Mouse (Mus musculus) right cerebral cortex, postnatal 4 days (tissue): ENCODE results near the gene Wdr37.
A peak's percentile ranks its signal among the peaks of the same experiment; 100 is the strongest.
"Not testable (repeated sequence)": the region's sequence is repeated elsewhere in the genome, so short reads cannot be mapped to it uniquely, and the experiment has no call there.

Experiments
- DNase-seq: peaks from one replicate; pipeline ENCODE4 v3.0.0-alpha.2; 2022

Wdr37 gene

GRCm38 (mm10) chr13:8871314-8871962 lies at the start of gene Wdr37:
Gene Wdr37, minus strand, starts transcription at chr13:8871909.
- DNase-seq: peak; percentile 24

GRCm38 (mm10) chr13:8913890-8914289 lies 42.2 kb upstream of the Wdr37 start:
- not testable (repeated sequence) for DNase-seq

DNA sequence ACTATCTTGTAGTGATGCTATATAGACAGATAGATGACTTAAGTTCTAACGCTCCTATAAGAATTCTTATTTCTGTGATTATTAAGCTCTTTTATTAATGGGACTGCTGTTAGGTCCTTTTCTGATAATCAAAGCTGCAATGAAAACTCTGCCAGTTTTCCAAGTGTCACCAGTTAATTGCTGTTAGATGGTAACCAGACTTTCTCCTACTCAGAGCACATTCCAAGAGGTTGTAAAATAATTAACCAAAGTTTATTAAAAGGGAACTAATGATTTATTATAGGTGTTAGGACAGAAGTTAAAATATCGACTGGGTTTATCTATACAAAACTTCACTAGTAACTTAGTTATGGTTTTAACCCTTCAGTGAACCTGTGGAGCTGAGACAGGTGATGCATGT lies 34.3 kb upstream of the Wdr37 start:
- not testable (repeated sequence) for DNase-seq

DNA sequence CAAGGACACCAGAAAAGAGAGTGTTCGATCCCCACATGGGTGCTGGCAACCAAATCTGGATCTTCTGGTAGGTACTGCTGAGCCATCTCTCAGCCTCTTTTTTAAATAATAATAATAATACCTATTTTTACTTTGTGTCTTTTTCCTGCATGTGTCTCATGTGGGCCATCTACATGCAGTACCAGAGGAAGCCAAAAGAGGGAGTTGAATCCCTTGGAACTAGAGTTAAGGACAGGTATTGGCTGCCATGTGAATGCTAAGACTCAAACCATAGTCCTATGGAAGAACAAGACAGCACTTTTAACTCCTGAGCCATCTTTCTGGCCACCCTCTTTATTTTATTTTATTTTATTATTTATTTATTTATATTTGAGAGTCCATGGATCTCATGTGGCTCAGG lies 16.9 kb upstream of the Wdr37 start:
- DNase-seq: no peak

GRCm38 (mm10) chr13:8886185-8886560 lies 14.5 kb upstream of the Wdr37 start:
- no peak for DNase-seq

DNA sequence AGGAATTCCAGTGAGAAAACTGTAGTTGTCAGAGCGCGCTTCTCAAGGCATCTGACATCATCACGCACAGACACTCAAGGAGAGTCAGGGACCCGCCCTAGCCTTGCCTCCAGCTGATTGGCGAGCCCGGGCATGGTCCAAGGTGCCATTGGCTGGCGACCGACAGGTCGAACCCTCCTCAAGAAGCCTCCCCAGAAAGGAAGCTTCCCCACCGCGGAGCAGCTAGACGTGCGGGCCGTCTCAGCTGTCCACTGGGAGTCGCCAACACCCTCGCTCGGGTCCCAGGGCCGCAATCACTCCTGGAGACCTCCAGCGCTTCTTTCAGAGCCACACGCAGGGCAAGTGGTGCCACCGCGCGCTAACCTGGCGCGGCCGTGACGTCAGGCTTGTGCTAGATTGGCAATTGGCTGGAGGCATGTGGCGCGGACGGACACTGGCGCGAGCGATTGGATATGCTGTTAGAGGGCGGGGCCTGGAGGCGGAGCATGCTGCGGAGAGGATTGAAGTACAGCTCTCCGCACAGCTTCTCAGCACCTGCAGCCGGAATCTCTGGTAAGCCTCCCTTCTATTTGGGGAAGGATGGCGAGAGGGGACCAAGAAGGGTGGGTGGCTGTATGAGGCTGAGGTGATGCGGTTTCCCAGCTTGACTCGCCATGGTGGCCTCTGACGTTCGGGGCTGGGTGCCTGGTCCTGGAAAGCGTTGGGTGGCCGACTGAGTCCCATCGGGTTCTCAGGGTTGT lies 13.9 kb upstream of the Wdr37 start, which contains the start of gene Idi1:
Idi1 (plus strand) TSS at position 57 of the 740 bp plus-strand sequence.
- peak; percentile 95 for DNase-seq

GRCm38 (mm10) chr13:8883870-8884269 lies 12.2 kb upstream of the Wdr37 start:
- not testable (repeated sequence) for DNase-seq

DNA sequence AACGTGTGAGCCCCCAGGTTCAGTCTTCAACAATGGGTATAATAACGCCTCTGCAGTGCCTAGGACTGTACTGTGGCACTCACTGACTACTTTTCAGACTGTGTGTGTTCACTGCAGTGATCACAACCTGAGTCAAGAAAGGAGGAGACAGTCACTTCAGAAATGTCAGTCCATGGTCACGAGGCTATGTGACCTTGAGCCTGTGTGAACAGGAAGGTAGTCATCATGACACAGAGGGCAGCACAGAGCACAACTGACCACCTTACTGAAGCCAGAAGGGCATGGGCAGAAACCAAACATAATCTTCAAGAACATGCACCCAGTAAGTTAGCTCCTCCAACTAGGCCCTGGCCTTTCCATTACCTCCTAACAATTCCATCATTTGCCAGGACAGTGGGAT lies 9.9 kb upstream of the Wdr37 start:
- DNase-seq: no peak

DNA sequence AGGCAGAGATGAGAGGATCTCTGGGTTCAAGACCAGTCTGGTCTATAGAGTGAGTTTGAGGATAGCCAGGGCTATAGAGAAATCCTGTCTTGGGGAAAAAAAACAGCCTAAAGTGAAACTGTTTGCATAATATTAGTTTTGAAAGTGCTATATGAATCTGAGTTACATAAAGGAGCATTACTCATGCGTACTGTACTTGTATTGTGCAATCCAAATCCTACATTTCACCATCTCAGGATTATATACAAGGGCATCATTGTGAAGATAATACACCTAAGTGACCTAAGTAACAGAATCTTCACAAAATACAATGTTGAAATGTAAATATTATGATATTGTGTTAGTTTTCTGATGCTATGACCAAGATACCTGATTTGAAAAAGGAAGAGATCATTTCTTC lies 2.1 kb upstream of the Wdr37 start:
- no peak for DNase-seq

DNA sequence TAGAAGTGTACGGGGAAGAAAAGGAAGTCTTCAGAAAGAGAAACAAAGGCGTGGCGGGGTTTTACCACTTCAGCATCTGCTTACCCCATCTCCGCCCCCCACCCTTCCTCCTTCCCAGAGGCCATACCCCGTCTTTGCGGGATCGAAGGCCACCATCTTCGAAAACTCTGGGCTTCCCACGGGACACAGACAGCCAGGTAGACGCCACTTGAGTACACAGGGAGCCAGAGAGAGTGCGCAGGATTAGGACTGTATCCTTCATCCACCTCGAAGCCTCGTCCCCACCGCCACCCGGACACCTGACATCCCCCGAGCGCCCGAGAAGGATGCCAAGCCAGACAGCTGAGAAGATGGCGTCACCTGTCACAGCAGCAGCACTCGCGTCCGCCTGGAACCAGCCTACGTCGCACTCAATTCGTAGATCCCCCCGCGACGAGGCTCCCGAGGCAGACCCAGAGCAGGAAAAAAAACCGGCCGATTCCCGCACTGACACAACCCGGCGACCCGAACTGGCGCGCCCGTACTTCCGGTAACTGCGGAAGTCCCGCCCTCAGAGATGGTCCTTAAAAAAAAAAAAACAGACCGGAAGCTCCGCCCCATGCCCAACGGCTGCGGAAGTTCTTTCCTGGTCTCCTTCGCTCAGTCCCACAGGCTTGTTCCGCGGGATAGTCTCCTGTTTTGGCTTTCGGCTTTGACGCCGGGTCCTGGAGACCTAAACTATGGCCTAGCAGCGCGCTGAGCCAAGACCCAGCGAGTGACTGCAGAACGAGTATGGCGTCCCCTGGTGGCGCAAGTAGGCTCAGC lies 997 bp downstream of the Wdr37 start:
- peak; percentile 88 for DNase-seq

- DNase-seq: no peak
Observed at GRCm38 (mm10) chr13:8870160-8870509, 1.6 kb downstream of the Wdr37 start.

GRCm38 (mm10) chr13:8869578-8870157 lies 2.0 kb downstream of the Wdr37 start:
- DNase-seq: no peak

DNA sequence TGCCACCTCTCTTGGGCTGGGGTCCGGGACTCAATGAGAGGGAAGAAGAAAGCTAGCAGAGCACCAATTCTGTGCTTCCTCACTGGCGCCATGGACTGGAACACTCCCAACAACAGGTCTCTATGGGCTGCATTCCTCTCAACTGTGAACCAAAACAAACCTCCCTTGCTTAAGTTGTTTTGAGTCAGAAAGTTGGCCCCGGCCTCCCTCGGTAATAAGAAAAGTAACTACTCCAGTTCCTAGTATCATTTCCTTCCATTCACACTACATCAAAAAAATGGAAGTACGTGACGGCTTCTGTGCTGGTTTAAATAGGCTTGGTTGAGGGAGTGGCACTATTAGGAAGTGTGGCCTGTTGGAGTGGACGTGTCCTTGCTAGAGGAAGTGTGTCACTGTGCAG lies 5.1 kb downstream of the Wdr37 start:
- DNase-seq: no peak

DNA sequence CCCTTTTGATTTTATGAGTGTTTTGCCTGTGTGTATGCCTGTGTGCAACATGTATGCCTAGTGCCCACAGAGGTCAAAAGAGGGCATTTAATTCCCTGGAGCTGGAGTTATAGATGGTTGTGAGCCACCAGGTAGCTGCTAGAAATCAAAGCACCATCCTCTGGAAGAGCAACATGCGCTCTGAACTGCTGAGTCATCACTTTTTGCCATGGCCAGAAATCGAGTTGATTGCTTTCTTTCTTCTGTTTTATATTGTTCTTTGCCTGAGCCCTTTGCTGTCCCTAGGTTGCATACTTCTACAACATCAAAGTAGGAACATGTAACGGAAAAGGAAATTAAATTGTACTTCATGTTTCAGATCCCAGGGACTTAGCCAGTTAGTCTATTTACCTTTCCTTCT lies 6.7 kb downstream of the Wdr37 start:
- no peak for DNase-seq

DNA sequence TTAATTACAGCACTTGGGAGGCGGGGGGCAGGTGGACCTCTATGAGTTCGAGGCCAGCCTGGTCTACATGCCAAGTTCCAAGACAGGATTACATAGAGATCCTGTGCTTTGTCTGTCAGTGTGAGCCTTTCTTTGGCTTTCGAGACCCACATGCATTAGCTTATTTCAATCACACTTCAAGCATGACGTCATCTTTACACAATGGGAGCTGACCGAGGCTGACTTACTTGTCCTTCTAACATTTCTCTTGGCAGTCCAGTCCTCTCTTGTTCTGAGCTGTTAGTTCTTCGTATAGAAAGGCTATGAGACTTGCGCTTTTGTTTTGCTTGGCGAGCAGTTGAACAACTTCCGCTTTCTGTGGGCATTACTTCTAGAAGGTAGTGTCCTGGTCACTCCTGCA lies 10.8 kb downstream of the Wdr37 start:
- DNase-seq: no peak

GRCm38 (mm10) chr13:8858453-8858852 lies 13.3 kb downstream of the Wdr37 start:
- no peak for DNase-seq

- no peak for DNase-seq
Observed at GRCm38 (mm10) chr13:8854769-8855168, 16.9 kb downstream of the Wdr37 start.

DNA sequence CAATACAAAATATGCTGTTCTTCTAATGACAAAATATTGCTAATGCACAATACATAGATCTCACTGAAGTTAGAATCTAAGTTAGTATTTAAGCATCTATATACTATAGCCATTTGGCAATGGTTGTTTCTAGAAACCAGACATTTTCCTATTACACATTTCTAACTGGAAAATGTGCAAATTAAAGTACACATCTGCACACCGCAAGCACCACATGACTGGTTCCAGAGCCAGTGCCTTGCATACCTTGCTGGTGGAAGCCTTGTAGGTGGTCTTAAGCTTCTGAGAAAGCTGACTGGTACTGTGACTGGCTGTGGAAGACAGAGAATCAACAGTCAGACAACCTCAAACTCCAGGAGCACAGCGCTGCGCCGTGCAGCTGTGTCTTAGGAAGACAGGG lies 18.3 kb downstream of the Wdr37 start:
- DNase-seq: no peak

DNA sequence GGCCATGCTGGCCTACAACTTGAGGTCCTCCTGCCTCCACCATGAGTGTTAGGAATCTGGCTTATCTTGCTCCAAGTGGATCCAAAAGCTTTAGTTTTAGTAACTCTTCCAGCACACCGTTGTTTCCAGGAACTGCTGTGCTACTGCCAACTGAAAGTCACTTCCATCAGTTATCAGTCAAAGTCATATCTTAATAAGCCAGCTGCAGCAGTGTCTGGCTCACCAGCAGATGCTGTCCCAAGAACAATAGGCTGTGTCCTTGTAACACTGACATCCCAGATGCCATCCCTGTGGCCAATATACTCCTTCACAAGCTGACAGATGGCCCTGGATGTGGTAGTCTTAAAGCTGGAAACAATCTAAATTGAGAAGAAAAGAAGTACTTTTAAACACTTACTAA lies 22.4 kb downstream of the Wdr37 start:
- DNase-seq: no peak

DNA sequence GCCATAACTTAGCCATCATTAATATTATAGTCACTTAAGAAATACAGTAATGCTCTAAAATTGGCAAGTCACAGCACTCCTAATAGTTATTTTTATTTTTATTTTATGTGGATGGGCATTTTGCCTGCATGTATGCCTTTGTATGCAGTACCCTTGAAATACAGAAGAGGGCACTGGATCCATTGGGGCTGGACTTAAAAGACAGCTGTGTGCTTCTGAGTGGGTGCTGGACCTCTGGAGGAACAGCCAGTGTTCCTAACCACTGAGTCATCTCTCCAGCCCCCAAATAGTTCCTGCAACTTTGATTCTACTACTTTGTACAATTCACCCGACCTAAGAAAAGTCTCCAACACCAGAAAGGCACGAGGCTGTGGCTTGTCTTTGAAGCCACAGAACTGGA lies 24.0 kb downstream of the Wdr37 start:
- no peak for DNase-seq

DNA sequence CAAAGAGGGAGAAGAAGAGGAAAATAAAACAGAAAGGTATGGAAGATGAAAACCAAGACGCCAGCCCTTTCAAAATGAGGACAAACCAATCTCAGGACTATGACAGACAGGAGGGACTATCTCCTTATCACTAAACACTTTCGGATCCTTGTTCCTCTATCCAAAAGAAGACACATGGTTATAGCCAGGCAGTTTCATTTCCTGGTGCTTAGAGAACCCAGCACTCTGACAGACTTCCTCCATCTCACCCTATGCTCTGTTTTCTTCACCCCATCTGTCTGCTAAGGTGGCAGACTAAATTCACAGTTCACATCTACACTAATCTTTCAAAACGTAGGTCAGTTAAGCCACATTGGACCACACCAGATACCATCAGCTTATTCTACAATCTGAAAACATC lies 29.4 kb downstream of the Wdr37 start:
- DNase-seq: no peak

- DNase-seq: not testable (repeated sequence)
Observed at GRCm38 (mm10) chr13:8841846-8842245, 29.9 kb downstream of the Wdr37 start.

DNA sequence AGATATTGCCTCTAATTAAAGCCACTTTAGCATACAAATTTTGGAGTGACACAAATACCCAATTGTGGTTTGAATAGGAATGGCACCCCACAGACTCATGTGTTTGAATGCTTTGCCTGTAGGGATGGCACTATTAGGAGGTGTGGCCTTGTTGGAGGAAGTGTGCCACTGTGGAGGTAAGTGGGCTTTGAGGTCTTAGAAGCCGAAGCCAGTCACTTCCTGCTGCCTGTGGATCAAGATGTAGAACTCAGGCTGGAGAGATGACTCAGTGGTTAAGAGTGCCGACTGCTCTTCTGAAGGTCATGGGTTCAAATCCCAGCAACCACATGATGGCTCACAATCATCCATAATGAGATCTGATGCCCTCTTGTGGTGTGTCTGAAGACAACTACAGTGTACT lies 30.8 kb downstream of the Wdr37 start:
- DNase-seq: no peak

GRCm38 (mm10) chr13:8839937-8840336 lies 31.8 kb downstream of the Wdr37 start:
- no peak for DNase-seq
